Mouse (Mus musculus) lung, adult 10 weeks (tissue): Measurements from ENCODE around the gene Amdhd1. TPM values are rescaled to one million over a fixed set of nuclear protein-coding genes. Genes with fewer than 3 reads are reported as not detected.

Source experiments
- polyA plus RNA-seq: library from polyadenylated mRNA; stranded (reverse); fragments of 350-450 nt; fragmentation: Illumina TruSeq; extraction: RNeasy Lipid Tissue Mini Kit (QIAGEN cat#74804); gene quantifications from one replicate; pipeline ENCODE4 v1.2.3, GENCODE M21; 2014; ENCODE audit warnings: low read depth, low replicate concordance; ENCODE audit not compliant: insufficient read depth

Amdhd1 gene
- 0.15 TPM for polyA plus RNA-seq

DNA sequence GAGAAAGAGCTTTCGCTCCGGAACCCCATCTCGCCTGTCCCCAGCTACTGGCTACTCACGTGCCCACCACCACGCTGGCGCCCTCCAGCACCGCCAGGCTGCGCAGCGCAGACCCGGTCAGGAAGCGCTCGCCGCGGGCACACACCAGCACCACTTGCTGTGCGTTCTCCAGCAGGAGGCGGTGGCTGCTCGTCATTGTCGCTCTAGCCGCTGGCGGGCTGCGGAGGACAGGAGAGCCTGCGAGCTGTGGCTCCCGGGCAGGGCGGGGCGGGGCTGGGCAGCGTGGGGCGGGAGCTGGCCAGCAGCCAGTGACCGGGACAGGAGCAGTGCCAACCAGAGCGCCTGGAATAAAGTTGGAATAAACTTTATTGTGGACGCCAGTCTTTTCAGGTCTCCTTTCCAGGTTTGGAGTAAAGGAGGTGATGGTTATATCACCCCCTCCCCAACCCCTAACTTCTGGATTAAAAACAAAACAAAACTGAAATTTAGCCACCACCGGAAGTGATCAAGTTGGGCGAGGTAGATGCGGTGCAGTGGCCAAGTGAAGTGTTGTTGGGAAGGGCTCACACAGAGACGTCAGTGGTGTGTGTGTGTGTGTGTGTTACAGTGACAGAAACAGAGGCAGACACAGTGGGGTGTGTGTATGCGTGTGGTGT, at the start of gene Amdhd1:
Gene Amdhd1 (minus strand): TSS at position 259 of the 656 bp plus-strand sequence.

DNA sequence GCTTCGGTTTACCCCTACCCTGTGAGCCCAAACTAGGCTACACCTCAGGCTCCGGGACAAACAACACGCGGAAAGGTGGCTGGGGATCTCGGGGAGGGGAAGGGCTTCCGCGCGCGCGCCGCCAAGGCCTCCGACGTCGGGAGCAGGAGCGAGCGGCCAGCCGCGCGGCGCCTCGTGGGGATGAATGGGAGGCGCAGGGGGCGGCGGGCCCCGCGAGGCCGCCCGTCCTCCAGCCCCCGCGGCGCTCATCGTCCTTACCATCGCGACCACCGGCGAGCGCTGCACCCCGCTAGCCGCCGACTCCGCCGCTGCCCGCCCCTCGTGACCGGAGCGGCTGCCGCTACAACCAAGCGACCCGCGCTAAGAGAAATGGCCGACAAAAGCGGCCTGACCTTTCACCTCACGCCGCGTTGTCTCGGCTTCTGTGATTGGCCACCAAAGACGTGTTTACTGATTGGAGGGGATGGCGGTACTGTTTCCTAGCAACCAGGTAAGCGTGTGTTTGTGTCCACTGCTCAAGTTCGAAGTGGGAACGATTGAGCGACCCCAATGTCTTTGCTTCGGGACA, 49.5 kb upstream of the Amdhd1 start, which contains the start of gene Snrpf:
Gene Snrpf (minus strand): TSS at position 426 of the 568 bp plus-strand sequence.

DNA sequence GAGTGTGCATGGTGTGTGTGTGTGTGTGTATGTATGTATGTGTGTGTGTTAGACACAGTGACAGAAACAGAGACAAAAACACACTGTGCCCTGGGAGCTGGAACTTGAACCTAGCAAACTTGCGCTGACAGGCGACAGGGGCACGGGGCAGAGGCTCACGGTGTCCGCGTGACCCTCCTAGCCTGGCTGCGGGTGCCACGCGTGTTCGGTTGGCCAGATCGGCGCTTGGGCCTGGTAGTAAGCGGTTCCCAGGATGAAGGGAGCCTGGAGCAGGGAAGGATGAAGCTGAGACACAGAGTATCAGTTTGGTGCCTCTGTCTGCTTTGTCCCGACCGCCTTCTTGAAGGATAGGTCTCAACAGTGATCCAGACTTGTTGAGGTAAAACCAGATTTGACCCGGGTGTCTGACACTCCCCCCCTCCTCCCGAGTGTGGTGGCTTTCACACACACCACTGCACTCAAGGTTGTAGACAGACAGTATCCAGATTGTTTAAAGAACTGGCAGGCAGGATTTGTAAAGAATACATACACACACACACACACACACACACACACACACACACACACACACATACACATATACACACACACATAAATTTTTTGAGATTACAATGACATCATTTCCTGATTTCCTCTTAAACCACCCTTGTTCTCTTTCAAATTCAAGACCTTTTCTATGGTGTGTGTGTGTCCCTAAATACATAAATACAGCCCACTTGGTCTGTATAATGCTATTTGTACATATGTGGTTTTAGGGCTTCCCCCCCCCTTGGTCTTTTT, 788 bp upstream of the Amdhd1 start, which contains the start of gene Ccdc38:
Gene Ccdc38 (plus strand): TSS at position 202 of the 780 bp plus-strand sequence.

DNA sequence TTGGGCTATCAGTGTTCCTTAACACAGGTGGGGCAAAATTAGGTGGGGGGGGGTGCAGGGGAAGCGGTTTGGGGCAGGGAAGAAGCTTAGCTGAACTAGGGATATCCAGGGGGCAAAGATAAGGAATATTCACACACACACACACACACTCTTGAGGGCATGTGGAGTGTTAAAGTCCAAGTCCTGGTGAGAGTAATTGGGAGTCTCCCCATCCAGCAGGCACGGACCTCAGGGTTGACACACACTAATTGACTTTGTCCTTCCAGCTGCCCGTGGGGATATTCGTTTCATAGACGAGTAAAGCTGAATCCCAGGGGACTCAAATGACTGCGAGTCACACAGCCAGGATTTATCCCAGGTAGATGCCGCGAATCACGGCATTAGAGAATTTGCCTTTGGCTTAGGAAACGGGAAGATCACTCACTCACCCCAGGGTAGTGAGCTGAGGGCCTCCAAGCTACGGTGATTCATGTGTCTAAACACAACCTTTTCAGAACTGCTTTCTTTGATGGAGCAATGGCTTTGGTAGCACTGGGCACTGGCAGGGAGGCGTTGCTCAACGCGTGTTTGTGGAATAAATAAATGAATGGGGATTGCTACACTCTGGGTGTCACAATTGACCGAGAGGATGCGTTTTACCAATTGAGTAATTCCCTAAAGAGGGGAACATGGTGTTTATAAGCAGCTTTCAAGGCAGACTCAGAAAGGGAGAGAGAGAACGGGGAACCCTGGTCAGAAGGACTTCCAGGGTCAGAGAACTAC, 51.6 kb downstream of the Amdhd1 start, which contains the start of gene Hal:
Gene Hal (plus strand): TSS at position 703 of the 762 bp plus-strand sequence.

Other genes starting within 250 kb of the Amdhd1 start
- gene Elk3, start 228.9 kb downstream of the Amdhd1 start, polyA plus RNA-seq, result 35.3 TPM
- gene Lta4h, start 86.6 kb downstream of the Amdhd1 start, polyA plus RNA-seq, result 48.4 TPM
- gene Hal, start 51.3 kb downstream of the Amdhd1 start, polyA plus RNA-seq, result 0.82 TPM
- not detected for gene Ccdc38, start 599 bp upstream of the Amdhd1 start, polyA plus RNA-seq
- 47.8 TPM for gene Snrpf, start 49.7 kb upstream of the Amdhd1 start, polyA plus RNA-seq
- gene Ntn4, start 100.6 kb upstream of the Amdhd1 start, polyA plus RNA-seq, result 40.0 TPM